In the genomic region with DNA sequence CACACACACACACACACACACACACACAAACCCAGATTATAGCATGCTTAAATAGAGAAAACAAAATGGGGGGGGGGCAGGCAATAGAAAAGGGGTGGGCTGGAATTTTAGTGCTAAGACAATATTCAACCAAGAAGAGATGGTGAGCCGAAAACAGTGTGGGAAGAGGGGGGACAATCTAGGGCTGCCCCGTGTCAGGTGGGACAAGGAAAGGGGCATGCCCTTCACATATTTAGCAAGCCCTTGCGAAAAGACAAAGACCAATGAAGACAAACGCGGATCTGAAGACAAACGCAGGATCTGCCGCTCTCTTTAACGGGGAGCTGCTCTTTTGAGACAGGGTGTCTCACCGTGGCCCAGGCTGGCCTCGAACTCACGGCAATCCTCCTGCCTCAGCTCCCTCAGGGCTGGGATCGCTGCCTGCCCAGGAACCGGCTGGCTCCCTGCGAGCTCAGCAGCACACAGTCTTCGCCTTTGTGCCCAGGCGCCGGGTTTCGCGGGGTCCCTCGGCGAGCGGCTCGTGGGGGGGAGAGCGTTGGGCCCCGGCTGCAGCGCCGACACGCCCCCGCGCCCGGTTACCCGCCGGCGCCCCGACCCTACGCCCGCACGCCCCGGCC, we compare ENCODE assay signal across 9 mouse cellular contexts. TPM values are rescaled to one million over a fixed set of nuclear protein-coding genes. Genes with fewer than 3 reads are reported as not detected.
DNase-seq lines count a peak whose midpoint lies in the region; ATAC-seq and TF ChIP-seq lines count a peak whose summit lies in the region.
"Had no signal": no experiment of that assay in that cellular context is flagged by ENCODE, and none has a peak within 500 bp of the region (broad histone marks: within the 10 kb centered on the region; RNA-seq: fewer than 3 reads in every experiment).

No protein-coding gene starts in this region.

- no peak for TF ChIP-seq POLR2A in ES-Bruce4 (IDR thresholded peaks at IDR 0.05; ENCODE audit: insufficient read depth, low read length)

- TF ChIP-seq EP300 in ES-Bruce4 (IDR thresholded peaks at IDR 0.05; ENCODE audit: insufficient read depth, low read depth, low read length): no peak

- no peaks in the 10 kb centered on the region for H3K27me3 ChIP-seq in heart, embryonic 15.5 days
- peaks cover 2% of the 10 kb centered on the region; the same call in 1 of the 2 replicates for H3K27me3 ChIP-seq in ES-Bruce4 (ENCODE audit: control insufficient read depth, insufficient read depth, low read length, poor library complexity, severe bottlenecking)
- H3K27me3 ChIP-seq in hindbrain, embryonic 15.5 days: no peaks in the 10 kb centered on the region
- no peaks in the 10 kb centered on the region for H3K27me3 ChIP-seq in midbrain, embryonic 12.5 days

- peaks cover 8% of the 10 kb centered on the region for H3K4me1 ChIP-seq in heart, embryonic 15.5 days (replicated peaks)
- H3K4me1 ChIP-seq in ES-Bruce4 (ENCODE audit: control insufficient read depth, insufficient read depth, low read length): no peaks in the 10 kb centered on the region
- H3K4me1 ChIP-seq in hindbrain, embryonic 15.5 days (replicated peaks): peaks cover 13% of the 10 kb centered on the region
- peaks cover 21% of the 10 kb centered on the region for H3K4me1 ChIP-seq in midbrain, embryonic 12.5 days

- H3K9me3 ChIP-seq in heart, embryonic 15.5 days (replicated peaks): no peaks in the 10 kb centered on the region
- H3K9me3 ChIP-seq in ES-Bruce4 (replicated peaks; ENCODE audit: control insufficient read depth, insufficient read depth, low read length, poor library complexity, severe bottlenecking): no peaks in the 10 kb centered on the region
- H3K9me3 ChIP-seq in hindbrain, embryonic 15.5 days: no peaks in the 10 kb centered on the region
- peaks cover 15% of the 10 kb centered on the region; the same call in 1 of the 2 replicates for H3K9me3 ChIP-seq in midbrain, embryonic 12.5 days

- WGBS in heart, embryonic 15.5 days: 3% methylated on average over 38 of the region's 39 CpGs
- WGBS in hindbrain, embryonic 15.5 days: 1% methylated on average over 39 of the region's 39 CpGs
- whole genome bisulfite sequencing in midbrain, embryonic 12.5 days: 4% methylated on average over 20 of the region's 39 CpGs

- H3K9ac ChIP-seq in heart, embryonic 15.5 days: peak overlapping the region; percentile 37; the same call in 1 of the 2 replicates
- H3K9ac ChIP-seq in ES-Bruce4 (ENCODE audit: low read depth, poor library complexity, severe bottlenecking): peak overlapping the region; percentile 79
- H3K9ac ChIP-seq in hindbrain, embryonic 15.5 days: peak overlapping the region; percentile 78
- H3K9ac ChIP-seq in midbrain, embryonic 12.5 days (replicated peaks): peak overlapping the region; percentile 77

- no peak for DNase-seq in heart, adult 18-20 months
- peak; percentile 9 for DNase-seq in c-Kit-positive CD71-negative TER-119-negative erythroid progenitor cells, embryonic 14.5 days (ENCODE audit: low read depth)
- no peak for DNase-seq in thymus, postnatal 10 days (ENCODE audit: low spot score in 2 of 2)
- DNase-seq in layer of hippocampus, adult 9-10 months (ENCODE audit: low spot score): no peak

- H3K27ac ChIP-seq in heart, embryonic 15.5 days: no peak overlapping the region
- no peak overlapping the region for H3K27ac ChIP-seq in ES-Bruce4 (ENCODE audit: insufficient read depth, low read length)
- H3K27ac ChIP-seq in hindbrain, embryonic 15.5 days (replicated peaks): peak overlapping the region; percentile 80
- H3K27ac ChIP-seq in midbrain, embryonic 12.5 days (replicated peaks): peak overlapping the region; percentile 63; the same call in 1 of the 2 replicates

- no peak for ATAC-seq in heart, embryonic 15.5 days (replicated peaks; ENCODE audit: insufficient number of reproducible peaks, insufficient read depth, low FRiP score, low read depth)
- peak; percentile 82 for ATAC-seq in hindbrain, embryonic 15.5 days (ENCODE audit: low FRiP score, low read depth)
- ATAC-seq in midbrain, embryonic 12.5 days (ENCODE audit: low FRiP score, low read depth): peak; percentile 77

- peak overlapping the region; percentile 58 for H3K4me3 ChIP-seq in heart, embryonic 15.5 days
- H3K4me3 ChIP-seq in ES-Bruce4 (ENCODE audit: low read depth, low read length): peak overlapping the region; percentile 88
- H3K4me3 ChIP-seq in hindbrain, embryonic 15.5 days: peak overlapping the region; percentile 88
- peak overlapping the region; percentile 75 for H3K4me3 ChIP-seq in midbrain, embryonic 12.5 days

- H3K4me2 ChIP-seq in heart, embryonic 15.5 days: peak overlapping the region; percentile 80
- H3K4me2 ChIP-seq in hindbrain, embryonic 15.5 days: peak overlapping the region; percentile 59
- H3K4me2 ChIP-seq in midbrain, embryonic 12.5 days (replicated peaks): peak overlapping the region; percentile 50

- TF ChIP-seq CTCF in ES-Bruce4 (IDR thresholded peaks at IDR 0.05; ENCODE audit: low read depth, low read length): no peak

- no peaks in the 10 kb centered on the region for H3K36me3 ChIP-seq in heart, embryonic 15.5 days
- no peaks in the 10 kb centered on the region for H3K36me3 ChIP-seq in ES-Bruce4 (ENCODE audit: control insufficient read depth, insufficient read depth, low read length, poor library complexity, severe bottlenecking)
- H3K36me3 ChIP-seq in hindbrain, embryonic 15.5 days: no peaks in the 10 kb centered on the region
- no peaks in the 10 kb centered on the region for H3K36me3 ChIP-seq in midbrain, embryonic 12.5 days

RNA-seq across cellular contexts. Expression of a gene that starts 0.4 kb away (rescaled TPM):
- 0.59 and 1.3 TPM in 2 replicates for polyA plus RNA-seq in heart, embryonic 15.5 days (2015; fragmentation: Nextera tagmentation; extraction: Ambion mirVana)
- under 1 TPM; 0.13 to 0.17 TPM for total RNA-seq in heart, adult 18-20 months (2021)
- 3.7 and 5.8 TPM in 2 replicates for polyA plus RNA-seq in ES-Bruce4 (2011; ENCODE audit: insufficient read depth, insufficient read length, low read depth, missing spikeins)
- polyA plus RNA-seq in hindbrain, embryonic 15.5 days (2015; fragmentation: Nextera tagmentation; extraction: Ambion mirVana): 35.8 and 40.2 TPM in 2 replicates
- polyA plus RNA-seq in midbrain, embryonic 12.5 days (2016; fragmentation: Nextera tagmentation; extraction: Ambion mirVana): 43.4 and 44.4 TPM in 2 replicates

RNA-seq across cellular contexts. Expression of a gene that starts 29.8 kb away (rescaled TPM):
- polyA plus RNA-seq in heart, embryonic 15.5 days (2015; fragmentation: Nextera tagmentation; extraction: Ambion mirVana): 9.6 and 10.8 TPM in 2 replicates
- total RNA-seq in heart, adult 18-20 months (2021): 10 to 100 TPM; 24.7 to 27.5 TPM
- polyA plus RNA-seq in ES-Bruce4 (2011; ENCODE audit: insufficient read depth, insufficient read length, low read depth, missing spikeins): 6.3 and 8.4 TPM in 2 replicates
- polyA plus RNA-seq in hindbrain, embryonic 15.5 days (2015; fragmentation: Nextera tagmentation; extraction: Ambion mirVana): 28.6 and 30.6 TPM in 2 replicates
- 16.5 and 17.5 TPM in 2 replicates for polyA plus RNA-seq in midbrain, embryonic 12.5 days (2016; fragmentation: Nextera tagmentation; extraction: Ambion mirVana)

RNA-seq across cellular contexts. Expression of a gene that starts 54.0 kb away (rescaled TPM):
- polyA plus RNA-seq in heart, embryonic 15.5 days (2015; fragmentation: Nextera tagmentation; extraction: Ambion mirVana): not detected in 2 replicates
- not detected for total RNA-seq in heart, adult 18-20 months (2021)
- not detected in 2 replicates for polyA plus RNA-seq in ES-Bruce4 (2011; ENCODE audit: insufficient read depth, insufficient read length, low read depth, missing spikeins)
- polyA plus RNA-seq in hindbrain, embryonic 15.5 days (2015; fragmentation: Nextera tagmentation; extraction: Ambion mirVana): not detected in 2 replicates
- polyA plus RNA-seq in midbrain, embryonic 12.5 days (2016; fragmentation: Nextera tagmentation; extraction: Ambion mirVana): not detected in 2 replicates
- total RNA-seq: layer of hippocampus, postnatal 10 days had no signal

Comparison
In these comparisons a context has a peak if more than half of its experiments do, and no peak if none do; other contexts are left out.
1. H3K27ac ChIP-seq: peak in hindbrain, embryonic 15.5 days (single experiment) and midbrain, embryonic 12.5 days (single experiment); none in heart, embryonic 15.5 days (single experiment) and ES-Bruce4 (single experiment).
2. Peak in every context shown above with its lines, with median percentiles within 50 percentile points of each other: H3K4me2 ChIP-seq, H3K4me3 ChIP-seq and H3K9ac ChIP-seq.